Mouse (Mus musculus) gastrocnemius, postnatal 36 days (tissue): ENCODE measurements at regions not wholly inside any gene's neighbourhood (a gene's known extent, or its start where the extent isn't known, plus 50 kb on each side); places are given as distances from the start of the nearest gene placed in this dataset.

Experiments used
- DNase-seq, 2 experiments: peaks; one replicate each; pipeline ENCODE4 v3.0.0; 2022
- intact Hi-C: fragments of 180-260 bp; cut with DNase I; formaldehyde crosslinking; loops from one replicate; pipeline ENCODE4 v1.15.1; 2025

DNA sequence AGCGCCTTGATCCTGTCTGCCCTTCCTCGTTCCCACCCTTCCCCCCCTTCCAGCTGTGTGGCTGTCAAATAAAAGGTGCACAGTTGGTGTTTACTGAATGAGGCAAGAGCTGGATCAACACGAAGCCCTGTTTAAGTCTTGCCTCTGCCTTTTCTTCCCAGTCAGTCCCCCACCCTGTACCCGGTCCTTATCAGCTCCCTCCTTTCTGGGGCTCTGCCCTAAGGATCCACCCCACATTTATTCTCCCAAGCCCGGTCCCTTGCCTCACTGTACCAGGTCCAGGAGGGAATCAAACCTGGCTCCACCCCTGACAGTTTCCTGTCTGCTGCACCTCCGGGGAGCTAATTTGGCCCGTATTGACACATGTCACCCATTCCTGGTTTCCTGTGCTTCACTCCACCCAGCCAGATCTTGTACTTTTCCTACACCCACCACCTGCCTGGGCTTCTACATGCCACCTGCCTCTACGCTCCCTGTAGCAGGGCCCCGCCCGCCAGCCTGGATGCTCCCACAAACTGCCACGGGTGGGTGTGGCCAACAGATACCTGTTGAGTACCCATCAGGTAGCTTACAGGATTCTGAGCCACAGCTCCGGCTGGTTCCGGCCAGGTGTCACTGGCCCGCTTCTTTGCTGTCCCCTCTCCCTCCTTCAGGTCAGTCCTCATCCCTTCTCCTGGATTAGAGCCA lies 76.4 kb downstream of the Zfp169 start:
- DNase-seq: no peak
- intact Hi-C loops: no loop called here
